Mouse (Mus musculus) duodenum, adult 2 months (tissue): Measurements from ENCODE around the gene Prima1. TPM values are rescaled to one million over a fixed set of nuclear protein-coding genes. Genes with fewer than 3 reads are reported as not detected.

Source experiments
- polyA plus RNA-seq: library from polyadenylated mRNA; depleted of rRNA; stranded (reverse); fragments of >200 nt; gene quantifications from 2 replicates; pipeline ENCODE4 v1.2.3, GENCODE M21; 2012; ENCODE audit warnings: low replicate concordance; rRNA removed

Prima1 gene
- 0.49 and 1.3 TPM in 2 replicates for polyA plus RNA-seq

DNA sequence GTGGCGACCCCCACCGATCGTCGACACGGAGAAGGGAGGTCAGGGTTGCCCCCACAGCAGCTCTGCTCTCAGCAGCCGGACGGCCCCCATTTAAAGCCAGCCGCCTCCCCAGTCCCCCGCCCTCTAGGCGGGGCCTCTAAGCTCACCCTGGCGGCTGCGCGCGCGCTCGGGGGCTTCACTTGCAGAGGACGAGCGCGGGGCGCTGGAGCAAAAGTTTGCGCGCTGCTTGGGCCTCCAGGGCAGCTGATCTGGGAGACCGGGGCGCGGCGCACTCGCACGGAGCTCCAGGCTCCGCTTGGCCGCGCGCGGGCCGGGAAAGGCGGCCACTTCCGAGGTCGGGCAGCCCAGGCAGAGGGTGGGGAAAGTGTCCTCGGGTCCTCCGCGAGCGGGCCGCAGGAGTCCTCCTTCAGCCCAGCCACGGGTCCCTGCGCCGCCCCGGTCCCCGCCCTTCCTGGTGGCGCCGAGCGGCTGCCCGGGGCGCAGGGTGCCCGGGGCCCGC lies at the start of gene Prima1:
TSS of gene Prima1 (minus strand) at position 68 of the 499 bp plus-strand sequence.

Other genes starting within 250 kb of the Prima1 start
- not detected in 2 replicates for gene Fam181a, start 68.8 kb upstream of the Prima1 start, polyA plus RNA-seq
- gene Asb2, start 113.9 kb upstream of the Prima1 start, polyA plus RNA-seq: 57.4 and 84.1 TPM in 2 replicates
- gene Otub2, start 146.5 kb upstream of the Prima1 start, polyA plus RNA-seq: 0.40 and 1.0 TPM in 2 replicates
- 0.28 and 0.39 TPM in 2 replicates for gene 9330161L09Rik, start 165.7 kb upstream of the Prima1 start, polyA plus RNA-seq
- 10.8 and 13.6 TPM in 2 replicates for gene Ddx24, start 183.7 kb upstream of the Prima1 start, polyA plus RNA-seq
- 91.0 and 200 TPM in 2 replicates for gene Ifi27, start 192.1 kb upstream of the Prima1 start, polyA plus RNA-seq
- 120 and 366 TPM in 2 replicates for gene Ifi27l2a, start 201.5 kb upstream of the Prima1 start, polyA plus RNA-seq
- gene Ifi27l2b, start 215.1 kb upstream of the Prima1 start, polyA plus RNA-seq: 397 and 1,522 TPM in 2 replicates